Mouse (Mus musculus): Measurements from ENCODE around the gene Gm3250. TPM values are rescaled to one million over a fixed set of nuclear protein-coding genes. Genes with fewer than 3 reads are reported as not detected.
"Not testable (repeated sequence)": the region's sequence is repeated elsewhere in the genome, so short reads cannot be mapped to it uniquely, and the experiment has no call there.

Gm3250 gene
- polyA plus RNA-seq, 1 experiment from 2014 or later = not detected

- ATAC-seq; H3K36me3 ChIP-seq (replicated peaks; ENCODE audit: insufficient read depth, low read length); H3K4me2 ChIP-seq (ENCODE audit: low read depth, low read length); H3K9me3 ChIP-seq (ENCODE audit: low read length); H3K4me1 ChIP-seq (ENCODE audit: insufficient read depth); H3K27me3 ChIP-seq (ENCODE audit: insufficient read depth, low read length); DNase-seq; H3K9ac ChIP-seq (replicated peaks); H3K4me3 ChIP-seq (ENCODE audit: low read depth, low read length); H3K27ac ChIP-seq (ENCODE audit: low read depth): not testable (repeated sequence)
- 70% methylated on average over 1 of the region's 3 CpGs for WGBS (ENCODE audit: insufficient replicate concordance)
Measured at GRCm38 (mm10) chr10:77772142-77772541, 10.2 kb downstream of the Gm3250 start.

GRCm38 (mm10) chr10:77771225-77771624, 11.1 kb downstream of the Gm3250 start, which contains the start of gene Gm3238:
Gm3238 (minus strand) TSS chr10:77771325.
- ATAC-seq; H3K4me2 ChIP-seq (ENCODE audit: low read depth, low read length); H3K36me3 ChIP-seq (replicated peaks; ENCODE audit: insufficient read depth, low read length); H3K4me1 ChIP-seq (ENCODE audit: insufficient read depth); DNase-seq; H3K9ac ChIP-seq (replicated peaks); H3K9me3 ChIP-seq (ENCODE audit: low read length); H3K27ac ChIP-seq (ENCODE audit: low read depth); H3K27me3 ChIP-seq (ENCODE audit: insufficient read depth, low read length); H3K4me3 ChIP-seq (ENCODE audit: low read depth, low read length): not testable (repeated sequence)
- WGBS (ENCODE audit: insufficient replicate concordance) = 83% methylated on average over 1 of the region's 1 CpGs

- Histone ChIP-seq H3K9me3 (ENCODE audit: low read length) (no peaks in the 10 kb centered on the region), H3K36me3 (replicated peaks; ENCODE audit: insufficient read depth, low read length) (no peaks in the 10 kb centered on the region), H3K9ac (replicated peaks) (no peak overlapping the region), H3K4me3 (ENCODE audit: low read depth, low read length) (no peak overlapping the region), H3K27ac (ENCODE audit: low read depth) (no peak overlapping the region), H3K4me2 (ENCODE audit: low read depth, low read length) (no peak overlapping the region), H3K27me3 (ENCODE audit: insufficient read depth, low read length) (no peaks in the 10 kb centered on the region), H3K4me1 (ENCODE audit: insufficient read depth) (no peaks in the 10 kb centered on the region)
- TF ChIP-seq EP300 (IDR thresholded peaks at IDR 0.05; ENCODE audit: low read depth) (no peak), CTCF (IDR thresholded peaks at IDR 0.05; ENCODE audit: low read depth) (no peak)
- ATAC-seq (no peak), DNase-seq (no peak)
- 67% methylated on average over 1 of the region's 1 CpGs for WGBS (ENCODE audit: insufficient replicate concordance)
Measured at GRCm38 (mm10) chr10:77769727-77770126, 12.6 kb downstream of the Gm3250 start.

DNA sequence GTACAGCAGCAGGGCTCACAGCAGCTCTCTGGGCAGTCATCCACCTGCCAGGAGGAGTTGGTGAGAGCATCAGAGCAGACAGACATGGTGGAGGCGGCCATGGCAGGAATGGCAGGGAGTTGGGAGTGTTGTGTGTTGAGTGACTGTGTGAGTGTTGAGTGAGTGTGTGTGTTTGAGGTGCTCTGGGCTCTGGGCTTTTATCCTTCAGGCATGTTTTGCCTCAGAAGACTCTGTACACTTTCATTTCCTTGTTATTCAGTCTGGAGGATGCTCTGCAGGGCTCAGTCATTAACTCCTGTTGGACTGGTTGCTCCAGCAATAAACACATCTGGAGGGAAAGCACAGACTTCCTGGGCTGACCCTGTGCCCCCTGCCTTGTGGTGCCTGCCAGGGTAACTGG, 22.8 kb downstream of the Gm3250 start, which contains the start of gene Gm3233:
Gene Gm3233 (minus strand): TSS at position 101 of the 400 bp plus-strand sequence.
- not testable (repeated sequence) for H3K36me3 ChIP-seq (replicated peaks; ENCODE audit: insufficient read depth, low read length); H3K27ac ChIP-seq (ENCODE audit: low read depth); DNase-seq; ATAC-seq; H3K4me1 ChIP-seq (ENCODE audit: insufficient read depth); H3K4me2 ChIP-seq (ENCODE audit: low read depth, low read length); H3K9me3 ChIP-seq (ENCODE audit: low read length); H3K27me3 ChIP-seq (ENCODE audit: insufficient read depth, low read length); H3K9ac ChIP-seq (replicated peaks); H3K4me3 ChIP-seq (ENCODE audit: low read depth, low read length)
- WGBS (ENCODE audit: insufficient replicate concordance) = 80% methylated on average over 1 of the region's 1 CpGs

DNA sequence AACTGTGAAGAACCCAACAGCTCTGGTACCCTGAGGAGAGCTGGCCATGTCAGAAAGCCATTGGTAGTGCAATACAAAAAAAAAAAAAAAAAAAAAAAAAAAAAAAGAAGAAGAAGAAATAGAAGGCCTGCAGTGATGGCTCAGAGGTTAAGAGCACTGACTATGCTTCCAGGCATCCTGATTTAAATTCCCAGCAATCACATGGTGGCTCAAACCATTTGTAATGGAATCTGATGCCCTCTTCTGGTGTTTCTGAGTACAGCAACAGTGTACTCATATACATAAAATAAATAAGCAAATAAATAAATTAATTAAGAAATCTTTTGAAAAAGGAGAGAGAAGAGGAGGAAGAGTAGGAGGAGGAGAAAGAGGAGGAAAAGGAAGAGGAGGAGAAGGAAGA, 28.9 kb downstream of the Gm3250 start:
- Histone ChIP-seq H3K27ac (ENCODE audit: low read depth) (no peak overlapping the region), H3K9me3 (ENCODE audit: low read length) (no peaks in the 10 kb centered on the region), H3K36me3 (replicated peaks; ENCODE audit: insufficient read depth, low read length) (no peaks in the 10 kb centered on the region), H3K4me1 (ENCODE audit: insufficient read depth) (no peaks in the 10 kb centered on the region), H3K4me2 (ENCODE audit: low read depth, low read length) (no peak overlapping the region), H3K27me3 (ENCODE audit: insufficient read depth, low read length) (no peaks in the 10 kb centered on the region), H3K9ac (replicated peaks) (no peak overlapping the region), H3K4me3 (ENCODE audit: low read depth, low read length) (no peak overlapping the region)
- TF ChIP-seq CTCF (IDR thresholded peaks at IDR 0.05; ENCODE audit: low read depth) = peak; percentile 29
- TF ChIP-seq EP300 (IDR thresholded peaks at IDR 0.05; ENCODE audit: low read depth) = no peak
- DNase-seq (no peak), ATAC-seq (no peak)

GRCm38 (mm10) chr10:77752312-77752711, 30.0 kb downstream of the Gm3250 start:
- WGBS (ENCODE audit: insufficient replicate concordance) = 47% methylated on average over 3 of the region's 3 CpGs

DNA sequence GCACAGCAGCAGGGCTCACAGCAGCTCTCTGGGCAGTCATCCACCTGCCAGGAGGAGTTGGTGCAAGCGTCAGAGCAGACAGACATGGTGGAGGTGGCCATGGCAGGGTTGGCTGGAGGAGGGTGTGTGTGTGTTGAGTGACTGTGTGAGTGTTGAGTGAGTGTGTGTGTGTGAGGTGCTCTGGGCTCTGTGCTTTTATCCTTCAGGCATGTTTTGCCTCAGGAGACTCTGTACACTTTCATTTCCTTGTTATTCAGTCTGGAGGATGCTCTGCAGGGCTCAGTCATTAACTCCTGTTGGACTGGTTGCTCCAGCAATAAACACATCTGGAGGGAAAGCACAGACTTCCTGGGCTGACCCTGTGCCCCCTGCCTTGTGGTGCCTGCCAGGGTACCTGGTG, 31.1 kb downstream of the Gm3250 start, which contains the start of gene Gm9736:
Gene Gm9736 (minus strand): TSS at position 101 of the 400 bp plus-strand sequence.
- WGBS (ENCODE audit: insufficient replicate concordance) = 33% methylated on average over 1 of the region's 1 CpGs
- ATAC-seq = not testable (repeated sequence)

More at GRCm38 (mm10) chr10:77752312-77752711, 30.0 kb downstream of the Gm3250 start:
- H3K4me1 ChIP-seq (ENCODE audit: insufficient read depth); H3K4me2 ChIP-seq (ENCODE audit: low read depth, low read length); H3K9me3 ChIP-seq (ENCODE audit: low read length); H3K9ac ChIP-seq (replicated peaks); DNase-seq; H3K27me3 ChIP-seq (ENCODE audit: insufficient read depth, low read length); H3K4me3 ChIP-seq (ENCODE audit: low read depth, low read length); ATAC-seq; H3K27ac ChIP-seq (ENCODE audit: low read depth); H3K36me3 ChIP-seq (replicated peaks; ENCODE audit: insufficient read depth, low read length): not testable (repeated sequence)
- TF ChIP-seq CTCF (IDR thresholded peaks at IDR 0.05; ENCODE audit: low read depth) = peak; percentile 17; the same call in 1 of the 2 replicates

DNA sequence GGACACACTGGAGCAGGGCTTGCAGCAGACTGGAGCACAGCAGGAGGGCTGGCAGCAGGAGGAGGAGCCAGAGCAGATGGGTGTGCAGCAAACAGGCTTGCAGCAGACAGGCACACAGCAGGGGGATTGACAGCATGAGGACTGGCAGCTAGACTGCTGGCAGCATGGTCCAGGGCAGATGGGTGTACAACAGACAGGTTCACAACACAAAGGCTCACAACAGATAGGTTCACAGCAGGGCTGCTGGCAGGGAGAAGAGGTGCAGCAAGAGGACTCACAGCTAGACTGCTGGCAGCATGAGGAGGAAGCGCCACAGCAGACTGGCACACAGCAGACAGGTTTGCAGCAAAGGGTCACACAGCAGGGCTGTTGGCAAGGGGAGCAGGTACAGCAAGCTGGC, 31.7 kb downstream of the Gm3250 start:
- not testable (repeated sequence) for H3K9ac ChIP-seq (replicated peaks); ATAC-seq; H3K4me2 ChIP-seq (ENCODE audit: low read depth, low read length); H3K27me3 ChIP-seq (ENCODE audit: insufficient read depth, low read length); H3K27ac ChIP-seq (ENCODE audit: low read depth); H3K4me1 ChIP-seq (ENCODE audit: insufficient read depth); H3K4me3 ChIP-seq (ENCODE audit: low read depth, low read length); H3K9me3 ChIP-seq (ENCODE audit: low read length); DNase-seq; H3K36me3 ChIP-seq (replicated peaks; ENCODE audit: insufficient read depth, low read length)
- WGBS (ENCODE audit: insufficient replicate concordance) = 64% methylated on average over 1 of the region's 1 CpGs

More for the DNA sequence above, 31.1 kb downstream of the Gm3250 start, which contains the start of gene Gm9736:
- not testable (repeated sequence) for DNase-seq; H3K9ac ChIP-seq (replicated peaks); H3K9me3 ChIP-seq (ENCODE audit: low read length); H3K4me2 ChIP-seq (ENCODE audit: low read depth, low read length); H3K36me3 ChIP-seq (replicated peaks; ENCODE audit: insufficient read depth, low read length); H3K4me3 ChIP-seq (ENCODE audit: low read depth, low read length); H3K27ac ChIP-seq (ENCODE audit: low read depth); H3K4me1 ChIP-seq (ENCODE audit: insufficient read depth); H3K27me3 ChIP-seq (ENCODE audit: insufficient read depth, low read length)

DNA sequence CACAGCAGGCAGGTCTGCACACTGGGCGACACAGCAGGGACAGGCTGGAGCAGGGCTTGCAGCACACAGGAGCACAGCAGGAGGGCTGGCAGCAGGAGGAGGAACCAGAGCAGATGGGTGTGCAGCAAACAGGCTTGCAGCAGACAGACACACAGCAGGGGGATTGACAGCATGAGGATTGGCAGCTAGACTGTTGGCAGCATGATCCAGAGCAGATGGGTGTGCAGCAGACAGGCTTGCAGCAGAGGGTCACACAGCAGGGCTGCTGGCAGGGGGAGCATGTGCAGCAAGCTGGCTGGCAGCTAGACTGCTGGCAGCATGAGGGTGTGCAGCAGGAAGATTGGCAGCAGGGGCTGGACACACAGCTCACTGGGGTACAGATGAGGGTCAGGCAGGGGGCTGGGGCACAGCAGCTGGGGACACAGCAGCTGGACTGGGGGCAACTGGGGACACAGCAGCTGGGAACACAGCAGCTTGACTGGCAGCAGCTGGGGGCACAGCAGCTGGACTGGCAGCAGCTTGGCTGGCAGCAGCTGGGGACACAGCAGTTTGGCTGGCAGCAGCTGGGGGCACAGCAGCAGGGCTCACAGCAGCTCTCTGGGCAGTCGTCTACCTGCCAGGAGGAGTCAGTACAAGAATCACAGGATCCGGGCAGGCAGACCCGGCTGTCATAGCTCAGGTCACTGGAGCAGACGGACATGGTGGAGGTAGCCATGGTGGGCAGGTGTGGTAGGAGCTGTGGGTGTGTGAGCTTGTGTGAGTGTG, 40.2 kb downstream of the Gm3250 start, which contains the start of gene Gm18596:
Gene Gm18596 (minus strand): TSS at position 715 of the 765 bp plus-strand sequence.
- H3K9me3 ChIP-seq (ENCODE audit: low read length); H3K4me1 ChIP-seq (ENCODE audit: insufficient read depth); DNase-seq; H3K36me3 ChIP-seq (replicated peaks; ENCODE audit: insufficient read depth, low read length); H3K4me2 ChIP-seq (ENCODE audit: low read depth, low read length); H3K9ac ChIP-seq (replicated peaks); H3K27ac ChIP-seq (ENCODE audit: low read depth); H3K27me3 ChIP-seq (ENCODE audit: insufficient read depth, low read length); H3K4me3 ChIP-seq (ENCODE audit: low read depth, low read length); ATAC-seq: not testable (repeated sequence)
- 56% methylated on average over 4 of the region's 5 CpGs for WGBS (ENCODE audit: insufficient replicate concordance)

Data from liver, postnatal 0 days (tissue).